Mouse (Mus musculus) ES-Bruce4 (cell line): ENCODE measurements around the gene Akirin2. TPM values are rescaled to one million over a fixed set of nuclear protein-coding genes. Genes with fewer than 3 reads are reported as not detected.
"Not testable (repeated sequence)": the region's sequence is repeated elsewhere in the genome, so short reads cannot be mapped to it uniquely, and the experiment has no call there.

ENCODE experiments used
- H3K27ac ChIP-seq: 2 replicates; pipeline ENCODE4 v1.5.1; 2012; ENCODE audit warnings: low read length, inconsistent platforms; ENCODE audit not compliant: insufficient read depth
- H3K27me3 ChIP-seq: 2 replicates; pipeline ENCODE4 v1.6.1; 2012; ENCODE audit warnings: mild to moderate bottlenecking, low read length, inconsistent platforms; ENCODE audit not compliant: control insufficient read depth, poor library complexity, insufficient read depth, severe bottlenecking
- H3K36me3 ChIP-seq: 2 replicates; pipeline ENCODE4 v1.6.1; 2012; ENCODE audit warnings: inconsistent platforms, mild to moderate bottlenecking, low read length, moderate library complexity; ENCODE audit not compliant: control insufficient read depth, poor library complexity, insufficient read depth, severe bottlenecking
- H3K4me1 ChIP-seq: one replicate; pipeline ENCODE4 v1.8.1; 2011; ENCODE audit warnings: low read length; ENCODE audit not compliant: control insufficient read depth, insufficient read depth
- H3K4me3 ChIP-seq: 2 replicates; pipeline ENCODE4 v1.5.1; 2011; ENCODE audit warnings: low read depth, mild to moderate bottlenecking, low read length
- H3K9ac ChIP-seq: 2 replicates; pipeline ENCODE4 v1.6.1; 2012; ENCODE audit warnings: low read depth, mild to moderate bottlenecking, inconsistent platforms; ENCODE audit not compliant: poor library complexity, severe bottlenecking
- H3K9me3 ChIP-seq: replicated peaks from 2 replicates; pipeline ENCODE4 v1.6.1; 2012; ENCODE audit warnings: mild to moderate bottlenecking, low read length, inconsistent platforms; ENCODE audit not compliant: control insufficient read depth, poor library complexity, insufficient read depth, severe bottlenecking
- CTCF ChIP-seq: IDR thresholded peaks from one replicate; pipeline ENCODE4 v1.8.1; 2011; ENCODE audit warnings: low read depth, low read length
- EP300 ChIP-seq: IDR thresholded peaks from 2 replicates; pipeline ENCODE4 v1.6.1; 2011; ENCODE audit warnings: low read depth, low read length; ENCODE audit not compliant: insufficient read depth
- POLR2A ChIP-seq: IDR thresholded peaks from one replicate; pipeline ENCODE4 v1.8.1; 2011; ENCODE audit warnings: low read length; ENCODE audit not compliant: insufficient read depth
- polyA plus RNA-seq: library from polyadenylated mRNA; stranded (reverse); fragments of >200 nt; gene quantifications from 2 replicates; pipeline ENCODE4 v1.2.4, GENCODE M21; 2011; ENCODE audit warnings: low read depth; ENCODE audit not compliant: missing spikeins, insufficient read depth, insufficient read length

Akirin2 gene
- polyA plus RNA-seq, 1 experiment, result 117 TPM

DNA sequence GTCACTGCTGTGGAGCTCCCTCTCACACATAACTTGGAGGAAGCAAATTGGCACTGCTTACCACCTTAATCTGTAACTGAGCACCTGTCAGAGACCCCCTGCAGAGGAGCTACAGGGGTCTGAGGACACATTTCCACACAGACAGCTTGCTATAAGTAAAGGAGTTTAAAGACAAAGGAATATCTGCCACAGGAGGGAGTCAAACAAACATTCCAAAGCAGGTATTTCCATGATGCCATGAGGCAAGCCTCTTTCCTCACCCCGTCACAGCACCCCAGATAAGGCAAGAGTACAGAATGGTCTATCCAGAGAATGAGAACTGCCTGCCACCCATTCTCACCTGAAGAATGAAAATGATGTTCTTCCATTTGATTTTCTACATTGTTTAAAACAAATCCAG, 28.5 kb downstream of the Akirin2 start:
- H3K36me3 ChIP-seq, result peaks cover 66% of the 10 kb centered on the region
- no peaks in the 10 kb centered on the region for H3K27me3 ChIP-seq
- no peak for TF ChIP-seq CTCF
- no peak for TF ChIP-seq EP300
- no peak for TF ChIP-seq POLR2A
- no peaks in the 10 kb centered on the region for H3K4me1 ChIP-seq
- H3K9ac ChIP-seq, result no peak overlapping the region
- H3K27ac ChIP-seq, result no peak overlapping the region
- H3K9me3 ChIP-seq, result no peaks in the 10 kb centered on the region
- no peak overlapping the region for H3K4me3 ChIP-seq

DNA sequence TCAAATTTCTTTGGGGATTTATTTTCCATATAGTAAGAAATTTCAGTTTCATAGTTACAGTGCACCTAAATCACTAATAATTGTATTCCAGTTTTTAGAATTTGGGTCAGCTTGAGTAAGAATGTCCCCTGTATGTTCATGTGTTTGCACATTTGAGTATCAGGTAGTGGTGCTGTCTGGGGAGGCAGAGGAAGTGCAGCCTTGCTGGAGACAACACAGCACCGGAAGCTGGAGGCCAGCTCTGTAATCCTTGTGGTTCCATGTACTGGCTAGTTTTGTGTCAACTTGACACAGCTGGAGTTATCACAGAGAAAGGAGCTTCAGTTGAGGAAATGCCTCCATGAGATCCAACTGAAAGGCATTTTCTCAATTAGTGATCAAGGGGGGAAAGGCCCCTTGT, 30.8 kb downstream of the Akirin2 start:
- H3K27ac ChIP-seq, H3K4me3 ChIP-seq, H3K9me3 ChIP-seq, H3K9ac ChIP-seq, H3K4me1 ChIP-seq, H3K27me3 ChIP-seq: not testable (repeated sequence)
- H3K36me3 ChIP-seq, result peaks cover 55% of the 10 kb centered on the region

DNA sequence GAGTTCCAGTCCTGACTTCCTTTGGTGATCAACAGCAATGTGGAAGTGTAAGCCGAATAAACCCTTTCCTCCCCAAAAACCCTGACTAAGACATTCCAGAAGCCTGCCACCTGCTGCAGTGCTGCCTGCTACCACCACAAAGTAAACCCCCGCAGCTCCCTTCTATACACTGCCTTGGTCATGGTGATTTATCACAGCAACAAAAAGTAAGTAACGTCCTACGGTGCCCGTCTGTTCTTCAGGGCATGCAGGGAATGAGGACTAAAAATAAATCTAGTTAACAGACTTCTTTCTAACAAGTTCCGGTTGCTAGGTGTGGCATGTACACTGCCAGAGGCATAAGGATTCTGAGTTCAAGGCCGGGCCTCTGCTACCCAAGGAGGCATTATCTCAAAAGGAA, 31.3 kb downstream of the Akirin2 start:
- Histone ChIP-seq H3K9me3 (no peaks in the 10 kb centered on the region), H3K27ac (peak overlapping the region; percentile 85), H3K9ac (no peak overlapping the region), H3K36me3 (peaks cover 53% of the 10 kb centered on the region), H3K4me1 (no peaks in the 10 kb centered on the region), H3K27me3 (no peaks in the 10 kb centered on the region), H3K4me3 (no peak overlapping the region)
- no peak for TF ChIP-seq POLR2A
- no peak for TF ChIP-seq EP300
- TF ChIP-seq CTCF, result no peak

GRCm38 (mm10) chr4:34582476-34582875, 31.7 kb downstream of the Akirin2 start:
- Histone ChIP-seq H3K9ac (no peak overlapping the region), H3K4me1 (no peaks in the 10 kb centered on the region), H3K27me3 (no peaks in the 10 kb centered on the region), H3K36me3 (peaks cover 50% of the 10 kb centered on the region), H3K9me3 (no peaks in the 10 kb centered on the region), H3K4me3 (no peak overlapping the region), H3K27ac (peak overlapping the region; percentile 85; the same call in 1 of the 2 replicates)
- TF ChIP-seq POLR2A (no peak), EP300 (no peak), CTCF (no peak)

GRCm38 (mm10) chr4:34583427-34583826, 32.7 kb downstream of the Akirin2 start:
- Histone ChIP-seq H3K4me3 (no peak overlapping the region), H3K9me3 (no peaks in the 10 kb centered on the region), H3K27me3 (no peaks in the 10 kb centered on the region), H3K9ac (no peak overlapping the region), H3K4me1 (no peaks in the 10 kb centered on the region), H3K27ac (no peak overlapping the region), H3K36me3 (peaks cover 44% of the 10 kb centered on the region)
- TF ChIP-seq CTCF, result no peak
- TF ChIP-seq EP300, result no peak
- no peak for TF ChIP-seq POLR2A

- Histone ChIP-seq H3K9ac (no peak overlapping the region), H3K27me3 (no peaks in the 10 kb centered on the region), H3K4me3 (no peak overlapping the region), H3K4me1 (no peaks in the 10 kb centered on the region), H3K36me3 (peaks cover 31% of the 10 kb centered on the region), H3K27ac (no peak overlapping the region), H3K9me3 (no peaks in the 10 kb centered on the region)
- no peak for TF ChIP-seq EP300
Observed at GRCm38 (mm10) chr4:34584871-34585607, 34.3 kb downstream of the Akirin2 start.
